Mouse (Mus musculus): ENCODE results near the gene Scmh1. TPM values are rescaled to one million over a fixed set of nuclear protein-coding genes. Genes with fewer than 3 reads are reported as not detected.

Gene Scmh1
- polyA plus RNA-seq, 2 experiments from 2014 or later, result 10.4 TPM

GRCm38 (mm10) chr4:120405806-120406638 lies 941 bp downstream of the Scmh1 start:
- ATAC-seq, result no peak

- no peak for ATAC-seq
Observed at GRCm38 (mm10) chr4:120406639-120407273, 1.7 kb downstream of the Scmh1 start.

- no peak for ATAC-seq
Observed at GRCm38 (mm10) chr4:120418053-120418452, 13.0 kb downstream of the Scmh1 start.

GRCm38 (mm10) chr4:120420193-120420592 lies 15.1 kb downstream of the Scmh1 start:
- no peak for ATAC-seq

GRCm38 (mm10) chr4:120420685-120421084 lies 15.6 kb downstream of the Scmh1 start:
- no peak for ATAC-seq

GRCm38 (mm10) chr4:120430601-120431000 lies 25.5 kb downstream of the Scmh1 start:
- no peak for ATAC-seq

- ATAC-seq, result no peak
Observed at GRCm38 (mm10) chr4:120432599-120433373, 27.7 kb downstream of the Scmh1 start.

GRCm38 (mm10) chr4:120461741-120462140 lies 56.7 kb downstream of the Scmh1 start:
- ATAC-seq, result no peak

- ATAC-seq, result no peak
Observed at GRCm38 (mm10) chr4:120472946-120473345, 67.9 kb downstream of the Scmh1 start.

- no peak for ATAC-seq
Observed at GRCm38 (mm10) chr4:120487707-120488106, 82.6 kb downstream of the Scmh1 start.

GRCm38 (mm10) chr4:120506955-120507354 lies 101.9 kb downstream of the Scmh1 start:
- ATAC-seq, result no peak

GRCm38 (mm10) chr4:120511203-120511602 lies 106.1 kb downstream of the Scmh1 start:
- ATAC-seq, result no peak

GRCm38 (mm10) chr4:120514366-120514765 lies 109.3 kb downstream of the Scmh1 start:
- ATAC-seq, result no peak

GRCm38 (mm10) chr4:120516491-120516890 lies 111.4 kb downstream of the Scmh1 start:
- no peak for ATAC-seq

- no peak for ATAC-seq
Observed at GRCm38 (mm10) chr4:120516907-120517306, 111.8 kb downstream of the Scmh1 start.

- ATAC-seq, result no peak
Observed at GRCm38 (mm10) chr4:120517335-120517734, 112.3 kb downstream of the Scmh1 start.

GRCm38 (mm10) chr4:120521761-120522160 lies 116.7 kb downstream of the Scmh1 start:
- no peak for ATAC-seq

GRCm38 (mm10) chr4:120522351-120522750 lies 117.3 kb downstream of the Scmh1 start:
- no peak for ATAC-seq

GRCm38 (mm10) chr4:120523092-120523491 lies 118.0 kb downstream of the Scmh1 start:
- no peak for ATAC-seq

- ATAC-seq, result no peak
Observed at GRCm38 (mm10) chr4:120528171-120528570, 123.1 kb downstream of the Scmh1 start.

- no peak for ATAC-seq
Observed at GRCm38 (mm10) chr4:120531986-120532385, 126.9 kb downstream of the Scmh1 start, which contains the start of gene Slfnl1. TSS of gene Slfnl1 (plus strand) at chr4:120532231.

- ATAC-seq, result no peak
Observed at GRCm38 (mm10) chr4:120538664-120539063, 133.6 kb downstream of the Scmh1 start.

GRCm38 (mm10) chr4:120544896-120545295 lies 139.8 kb downstream of the Scmh1 start:
- ATAC-seq, result no peak
